Mouse (Mus musculus): Measurements from ENCODE around the gene Fez1. TPM values are rescaled to one million over a fixed set of nuclear protein-coding genes. Genes with fewer than 3 reads are reported as not detected.

Fez1 gene
- 341 and 350 TPM in 2 replicates for polyA plus RNA-seq (2014; fragmentation: Nextera tagmentation; extraction: Ambion mirVana)

GRCm38 (mm10) chr9:36821644-36822000 lies at the start of gene Fez1:
TSS of gene Fez1 (plus strand) at chr9:36821864.
- peak; percentile 93 for DNase-seq (ENCODE audit: low spot score)
- H3K9ac ChIP-seq (ENCODE audit: low read length) = peak within 1 kb of the TSS; percentile 63
- H3K27ac ChIP-seq (ENCODE audit: low read depth, low read length) = peak within 1 kb of the TSS; percentile 99
- WGBS = 1% methylated on average over 8 of the region's 8 CpGs
- H3K4me3 ChIP-seq (ENCODE audit: low read depth, low read length) = peak within 1 kb of the TSS; percentile 26
- H3K9me3 ChIP-seq (ENCODE audit: control insufficient read depth, low read length) = no peaks in the 10 kb centered on the region
- no peaks in the 10 kb centered on the region for H3K27me3 ChIP-seq (ENCODE audit: control insufficient read depth, insufficient read depth, low read length)
- peak; percentile 98 for ATAC-seq (replicated peaks; ENCODE audit: low FRiP score)
- H3K4me1 ChIP-seq (replicated peaks; ENCODE audit: control insufficient read depth, insufficient read depth, low read length) = peaks cover 2% of the 10 kb centered on the region; the same call in 1 of the 2 replicates
- H3K36me3 ChIP-seq (ENCODE audit: control insufficient read depth, insufficient read depth, low read length) = no peaks in the 10 kb centered on the region
- peak within 1 kb of the TSS; percentile 59 for H3K4me2 ChIP-seq (ENCODE audit: low read depth, low read length, severe bottlenecking)

- H3K4me2 ChIP-seq (ENCODE audit: low read depth, low read length, severe bottlenecking) = no peak overlapping the region
- H3K27me3 ChIP-seq (ENCODE audit: control insufficient read depth, insufficient read depth, low read length) = no peaks in the 10 kb centered on the region
- no peaks in the 10 kb centered on the region; the same call in 1 of the 2 replicates for H3K9me3 ChIP-seq (ENCODE audit: control insufficient read depth, low read length)
- DNase-seq (ENCODE audit: low spot score) (no peak), ATAC-seq (replicated peaks; ENCODE audit: low FRiP score) (no peak)
- 91% methylated on average over 2 of the region's 2 CpGs for WGBS
- H3K27ac ChIP-seq (ENCODE audit: low read depth, low read length) = no peak overlapping the region
- H3K36me3 ChIP-seq (ENCODE audit: control insufficient read depth, insufficient read depth, low read length) = peaks cover 10% of the 10 kb centered on the region; the same call in 1 of the 2 replicates
- H3K9ac ChIP-seq (ENCODE audit: low read length) = no peak overlapping the region
- no peaks in the 10 kb centered on the region for H3K4me1 ChIP-seq (replicated peaks; ENCODE audit: control insufficient read depth, insufficient read depth, low read length)
- H3K4me3 ChIP-seq (ENCODE audit: low read depth, low read length) = no peak overlapping the region
Observed at GRCm38 (mm10) chr9:36783921-36784320, 37.7 kb upstream of the Fez1 start.

- ATAC-seq (replicated peaks; ENCODE audit: low FRiP score) (no peak), DNase-seq (ENCODE audit: low spot score) (no peak)
- H3K9me3 ChIP-seq (ENCODE audit: control insufficient read depth, low read length) = no peaks in the 10 kb centered on the region
- H3K9ac ChIP-seq (ENCODE audit: low read length) = no peak overlapping the region
- H3K4me1 ChIP-seq (replicated peaks; ENCODE audit: control insufficient read depth, insufficient read depth, low read length) = 0 out of 2 replicates have a peak, but pooled peaks cover 6% of the 10 kb centered on the region
- H3K4me2 ChIP-seq (ENCODE audit: low read depth, low read length, severe bottlenecking) = no peak overlapping the region
- H3K27ac ChIP-seq (ENCODE audit: low read depth, low read length) = no peak overlapping the region
- no peaks in the 10 kb centered on the region for H3K27me3 ChIP-seq (ENCODE audit: control insufficient read depth, insufficient read depth, low read length)
- peaks cover 8% of the 10 kb centered on the region; the same call in 1 of the 2 replicates for H3K36me3 ChIP-seq (ENCODE audit: control insufficient read depth, insufficient read depth, low read length)
- WGBS = 92% methylated on average over 3 of the region's 3 CpGs
- no peak overlapping the region for H3K4me3 ChIP-seq (ENCODE audit: low read depth, low read length)
Observed at GRCm38 (mm10) chr9:36792191-36792590, 29.5 kb upstream of the Fez1 start.

- no peaks in the 10 kb centered on the region for H3K27me3 ChIP-seq (ENCODE audit: control insufficient read depth, insufficient read depth, low read length)
- H3K4me2 ChIP-seq (ENCODE audit: low read depth, low read length, severe bottlenecking) = no peak overlapping the region
- no peak overlapping the region for H3K27ac ChIP-seq (ENCODE audit: low read depth, low read length)
- H3K36me3 ChIP-seq (ENCODE audit: control insufficient read depth, insufficient read depth, low read length) = peaks cover 3% of the 10 kb centered on the region; the same call in 1 of the 2 replicates
- no peak for ATAC-seq (replicated peaks; ENCODE audit: low FRiP score)
- H3K9ac ChIP-seq (ENCODE audit: low read length) = no peak overlapping the region
- 0 out of 2 replicates have a peak, but pooled peaks cover 6% of the 10 kb centered on the region for H3K4me1 ChIP-seq (replicated peaks; ENCODE audit: control insufficient read depth, insufficient read depth, low read length)
- no peak for DNase-seq (ENCODE audit: low spot score)
- H3K4me3 ChIP-seq (ENCODE audit: low read depth, low read length) = no peak overlapping the region
- 86% methylated on average over 2 of the region's 2 CpGs for WGBS
- H3K9me3 ChIP-seq (ENCODE audit: control insufficient read depth, low read length) = no peaks in the 10 kb centered on the region
Observed at GRCm38 (mm10) chr9:36794487-36794886, 27.2 kb upstream of the Fez1 start.

GRCm38 (mm10) chr9:36795556-36795955 lies 26.1 kb upstream of the Fez1 start:
- H3K9me3 ChIP-seq (ENCODE audit: control insufficient read depth, low read length) = no peaks in the 10 kb centered on the region
- H3K4me1 ChIP-seq (replicated peaks; ENCODE audit: control insufficient read depth, insufficient read depth, low read length) = 0 out of 2 replicates have a peak, but pooled peaks cover 6% of the 10 kb centered on the region
- H3K27me3 ChIP-seq (ENCODE audit: control insufficient read depth, insufficient read depth, low read length) = no peaks in the 10 kb centered on the region
- H3K4me2 ChIP-seq (ENCODE audit: low read depth, low read length, severe bottlenecking) = no peak overlapping the region
- no peak overlapping the region for H3K9ac ChIP-seq (ENCODE audit: low read length)
- no peak overlapping the region for H3K27ac ChIP-seq (ENCODE audit: low read depth, low read length)
- no peaks in the 10 kb centered on the region for H3K36me3 ChIP-seq (ENCODE audit: control insufficient read depth, insufficient read depth, low read length)
- no peak for DNase-seq (ENCODE audit: low spot score)
- no peak for ATAC-seq (replicated peaks; ENCODE audit: low FRiP score)
- no peak overlapping the region for H3K4me3 ChIP-seq (ENCODE audit: low read depth, low read length)
- WGBS = 93% methylated on average over 1 of the region's 1 CpGs

- no peak for DNase-seq (ENCODE audit: low spot score)
- WGBS = 28% methylated on average over 5 of the region's 5 CpGs
- no peaks in the 10 kb centered on the region for H3K36me3 ChIP-seq (ENCODE audit: control insufficient read depth, insufficient read depth, low read length)
- 0 out of 2 replicates have a peak, but pooled peaks cover 6% of the 10 kb centered on the region for H3K4me1 ChIP-seq (replicated peaks; ENCODE audit: control insufficient read depth, insufficient read depth, low read length)
- no peak for ATAC-seq (replicated peaks; ENCODE audit: low FRiP score)
- peak overlapping the region; percentile 85 for H3K4me2 ChIP-seq (ENCODE audit: low read depth, low read length, severe bottlenecking)
- H3K27me3 ChIP-seq (ENCODE audit: control insufficient read depth, insufficient read depth, low read length) = no peaks in the 10 kb centered on the region
- no peaks in the 10 kb centered on the region for H3K9me3 ChIP-seq (ENCODE audit: control insufficient read depth, low read length)
- H3K27ac ChIP-seq (ENCODE audit: low read depth, low read length) = no peak overlapping the region
- peak overlapping the region; percentile 95 for H3K9ac ChIP-seq (ENCODE audit: low read length)
- peak overlapping the region; percentile 91 for H3K4me3 ChIP-seq (ENCODE audit: low read depth, low read length)
Observed at GRCm38 (mm10) chr9:36796224-36796623, 25.4 kb upstream of the Fez1 start.

GRCm38 (mm10) chr9:36796781-36797555 lies 24.7 kb upstream of the Fez1 start, which contains the start of gene Ei24:
TSS of gene Ei24 (minus strand) at chr9:36797393.
- H3K4me1 ChIP-seq (replicated peaks; ENCODE audit: control insufficient read depth, insufficient read depth, low read length) = 0 out of 2 replicates have a peak, but pooled peaks cover 6% of the 10 kb centered on the region
- peak; percentile 96 for DNase-seq (ENCODE audit: low spot score)
- peak within 1 kb of the TSS; percentile 85 for H3K4me2 ChIP-seq (ENCODE audit: low read depth, low read length, severe bottlenecking)
- peak within 1 kb of the TSS; percentile 91 for H3K4me3 ChIP-seq (ENCODE audit: low read depth, low read length)
- WGBS = under 1% methylated on average over 66 of the region's 66 CpGs
- ATAC-seq (replicated peaks; ENCODE audit: low FRiP score) = peak; percentile 99
- no peaks in the 10 kb centered on the region for H3K36me3 ChIP-seq (ENCODE audit: control insufficient read depth, insufficient read depth, low read length)
- no peaks in the 10 kb centered on the region for H3K27me3 ChIP-seq (ENCODE audit: control insufficient read depth, insufficient read depth, low read length)
- no peaks in the 10 kb centered on the region for H3K9me3 ChIP-seq (ENCODE audit: control insufficient read depth, low read length)
- no peak within 1 kb of the TSS for H3K27ac ChIP-seq (ENCODE audit: low read depth, low read length)
- H3K9ac ChIP-seq (ENCODE audit: low read length) = peak within 1 kb of the TSS; percentile 95

- Histone ChIP-seq H3K9me3 (ENCODE audit: control insufficient read depth, low read length) (no peaks in the 10 kb centered on the region), H3K4me1 (replicated peaks; ENCODE audit: control insufficient read depth, insufficient read depth, low read length) (no peaks in the 10 kb centered on the region), H3K27me3 (ENCODE audit: control insufficient read depth, insufficient read depth, low read length) (no peaks in the 10 kb centered on the region), H3K9ac (ENCODE audit: low read length) (no peak overlapping the region), H3K36me3 (ENCODE audit: control insufficient read depth, insufficient read depth, low read length) (no peaks in the 10 kb centered on the region), H3K27ac (ENCODE audit: low read depth, low read length) (no peak overlapping the region), H3K4me3 (ENCODE audit: low read depth, low read length) (no peak overlapping the region), H3K4me2 (ENCODE audit: low read depth, low read length, severe bottlenecking) (no peak overlapping the region)
- no peak for ATAC-seq (replicated peaks; ENCODE audit: low FRiP score)
- WGBS = 80% methylated on average over 2 of the region's 2 CpGs
- DNase-seq (ENCODE audit: low spot score) = no peak
Observed at GRCm38 (mm10) chr9:36801961-36802360, 19.7 kb upstream of the Fez1 start.

All from forebrain, embryonic 11.5 days (tissue).